Mouse (Mus musculus): Measurements from ENCODE around the gene Large1. TPM values are rescaled to one million over a fixed set of nuclear protein-coding genes. Genes with fewer than 3 reads are reported as not detected.
"Not testable (repeated sequence)": the region's sequence is repeated elsewhere in the genome, so short reads cannot be mapped to it uniquely, and the experiment has no call there.

The Large1 gene
- total RNA-seq, 2 experiments from 2014 or later, result 23.1 to 26.8 TPM

GRCm38 (mm10) chr8:73016303-73016702, 337.0 kb downstream of the Large1 start:
- no peak for DNase-seq

GRCm38 (mm10) chr8:73007489-73007888, 345.9 kb downstream of the Large1 start:
- DNase-seq, result peak; percentile 12 to 39

- DNase-seq, result peak; percentile 13 to 34
Observed at GRCm38 (mm10) chr8:73003858-73004257, 349.5 kb downstream of the Large1 start.

GRCm38 (mm10) chr8:72993831-72994230, 359.5 kb downstream of the Large1 start:
- DNase-seq, result no peak

GRCm38 (mm10) chr8:72990425-72990824, 362.9 kb downstream of the Large1 start:
- no peak for DNase-seq

GRCm38 (mm10) chr8:72982832-72983231, 370.5 kb downstream of the Large1 start:
- DNase-seq, result no peak

GRCm38 (mm10) chr8:72955074-72955473, 398.3 kb downstream of the Large1 start:
- no peak for DNase-seq

GRCm38 (mm10) chr8:72941393-72941792, 411.9 kb downstream of the Large1 start:
- not testable (repeated sequence) for DNase-seq

- no peak for DNase-seq
Observed at GRCm38 (mm10) chr8:72919182-72919902, 434.0 kb downstream of the Large1 start.

GRCm38 (mm10) chr8:72905491-72905890, 447.8 kb downstream of the Large1 start:
- DNase-seq, result no peak

- DNase-seq, result no peak
Observed at GRCm38 (mm10) chr8:72901591-72901990, 451.7 kb downstream of the Large1 start.

GRCm38 (mm10) chr8:72899321-72899720, 454.0 kb downstream of the Large1 start:
- DNase-seq, result no peak

GRCm38 (mm10) chr8:72883033-72883432, 470.3 kb downstream of the Large1 start:
- DNase-seq, result no peak

- no peak for DNase-seq
Observed at GRCm38 (mm10) chr8:72873411-72873810, 479.9 kb downstream of the Large1 start.

- no peak for DNase-seq
Observed at GRCm38 (mm10) chr8:72846881-72847280, 506.5 kb downstream of the Large1 start.

GRCm38 (mm10) chr8:72835863-72836262, 517.5 kb downstream of the Large1 start:
- no peak for DNase-seq

GRCm38 (mm10) chr8:72833112-72833511, 520.2 kb downstream of the Large1 start:
- no peak for DNase-seq

GRCm38 (mm10) chr8:72832371-72832770, 521.0 kb downstream of the Large1 start:
- no peak for DNase-seq

- no peak for DNase-seq
Observed at GRCm38 (mm10) chr8:72817655-72818349, 535.5 kb downstream of the Large1 start.

GRCm38 (mm10) chr8:72816679-72817078, 536.7 kb downstream of the Large1 start:
- no peak for DNase-seq

- DNase-seq, result peak in 1 of 2 experiments; percentile 13
Observed at GRCm38 (mm10) chr8:72815681-72816080, 537.7 kb downstream of the Large1 start.

- DNase-seq, result no peak
Observed at GRCm38 (mm10) chr8:72812690-72813089, 540.6 kb downstream of the Large1 start.

- DNase-seq, result no peak
Observed at GRCm38 (mm10) chr8:72801583-72801982, 551.8 kb downstream of the Large1 start.

- no peak for DNase-seq
Observed at GRCm38 (mm10) chr8:72780644-72781043, 572.7 kb downstream of the Large1 start.
